In the genomic region with DNA sequence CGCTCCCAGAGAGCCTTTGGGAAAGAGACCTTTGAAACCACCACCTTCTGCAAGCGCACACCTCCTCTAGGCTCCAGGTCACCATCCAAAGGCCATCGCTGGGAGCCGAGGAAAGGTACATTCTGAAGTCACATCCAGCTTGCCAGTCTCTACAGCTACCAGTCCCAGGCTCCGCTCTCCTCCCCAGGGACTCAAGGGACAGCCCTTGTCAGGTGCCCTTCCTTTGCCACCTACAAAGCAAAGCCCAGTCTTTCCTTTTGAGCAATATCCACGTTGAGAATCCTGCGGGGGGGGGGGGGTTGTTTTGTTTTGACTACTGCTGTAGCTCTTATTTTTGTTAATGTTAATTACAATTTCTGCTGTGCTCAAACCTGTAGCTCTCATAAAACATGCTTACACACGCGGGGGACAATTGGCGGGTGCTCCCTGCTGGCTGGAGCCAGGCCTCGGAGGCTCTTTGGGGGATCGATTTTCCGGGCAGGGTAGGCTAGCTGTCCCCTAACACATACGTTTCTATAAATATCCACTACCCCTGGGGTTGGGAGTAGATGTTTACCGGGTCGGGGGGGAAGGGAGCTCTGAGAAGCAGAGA, we compare ENCODE assay signal across 7 mouse cellular contexts. TPM values are rescaled to one million over a fixed set of nuclear protein-coding genes. Genes with fewer than 3 reads are reported as not detected.
DNase-seq lines count a peak whose midpoint lies in the region; ATAC-seq lines count a peak whose summit lies in the region.

No protein-coding gene starts in this region.

- intact Hi-C loops in heart, postnatal 14 days (cut with DNase I): loop anchor here (2.0 to 10.0 kb wide), 4 partner anchors 65 to 377 kb away; partner anchors contain the start of gene Cand1

- WGBS in neural tube, embryonic 11.5 days: 12% methylated on average over 16 of the region's 16 CpGs
- 9% methylated on average over 16 of the region's 16 CpGs for WGBS in embryonic facial prominence, embryonic 10.5 days
- 13% methylated on average over 16 of the region's 16 CpGs for WGBS in limb, embryonic 10.5 days

- peak; percentile 31 for DNase-seq in neural tube, embryonic 11.5 days (ENCODE audit: low spot score)
- DNase-seq in neural tube, embryonic 10.5 days (ENCODE audit: extremely low spot score, low spot score): no peak
- DNase-seq in embryonic facial prominence, embryonic 10.5 days (ENCODE audit: low spot score): peak; percentile 28
- DNase-seq in heart, postnatal 14 days: peak; percentile 20 to 43
- DNase-seq in limb, embryonic 10.5 days (ENCODE audit: low spot score): peak; percentile 37
- DNase-seq in retina, embryonic 14.5 days (ENCODE audit: low spot score): peak; percentile 28

- no peaks in the 10 kb centered on the region for H3K9me3 ChIP-seq in neural tube, embryonic 11.5 days (ENCODE audit: control insufficient read depth, low read length)
- no peaks in the 10 kb centered on the region for H3K9me3 ChIP-seq in embryonic facial prominence, embryonic 10.5 days
- H3K9me3 ChIP-seq in limb, embryonic 10.5 days (replicated peaks): no peaks in the 10 kb centered on the region

- H3K4me1 ChIP-seq in neural tube, embryonic 11.5 days (ENCODE audit: control insufficient read depth, insufficient read depth, low read length): peaks cover 21% of the 10 kb centered on the region
- H3K4me1 ChIP-seq in embryonic facial prominence, embryonic 10.5 days: peaks cover 43% of the 10 kb centered on the region
- H3K4me1 ChIP-seq in limb, embryonic 10.5 days: peaks cover 34% of the 10 kb centered on the region

- peak overlapping the region; percentile 96 for H3K4me3 ChIP-seq in neural tube, embryonic 11.5 days (ENCODE audit: low read depth, low read length)
- H3K4me3 ChIP-seq in embryonic facial prominence, embryonic 10.5 days: peak overlapping the region; percentile 99
- peak overlapping the region; percentile 97 for H3K4me3 ChIP-seq in limb, embryonic 10.5 days

- H3K36me3 ChIP-seq in neural tube, embryonic 11.5 days (ENCODE audit: control insufficient read depth, insufficient read depth, low read length): peaks cover 4% of the 10 kb centered on the region
- H3K36me3 ChIP-seq in embryonic facial prominence, embryonic 10.5 days (replicated peaks): peaks cover 32% of the 10 kb centered on the region
- H3K36me3 ChIP-seq in limb, embryonic 10.5 days: peaks cover 36% of the 10 kb centered on the region

- peak overlapping the region; percentile 91 for H3K4me2 ChIP-seq in neural tube, embryonic 11.5 days (ENCODE audit: low read depth)

- ATAC-seq in neural tube, embryonic 11.5 days (ENCODE audit: insufficient read depth, low FRiP score, low TSS enrichment): no peak
- ATAC-seq in inflammation-experienced regulatory T-cells, adult 6 months: no peak

- H3K9ac ChIP-seq in neural tube, embryonic 11.5 days (ENCODE audit: low read length): peak overlapping the region; percentile 99

- H3K27ac ChIP-seq in neural tube, embryonic 11.5 days (ENCODE audit: low read depth, low read length): peak overlapping the region; percentile 96; the same call in 1 of the 2 replicates
- peak overlapping the region; percentile 99 for H3K27ac ChIP-seq in embryonic facial prominence, embryonic 10.5 days (replicated peaks)
- H3K27ac ChIP-seq in limb, embryonic 10.5 days: peak overlapping the region; percentile 97

- H3K27me3 ChIP-seq in neural tube, embryonic 11.5 days (ENCODE audit: control insufficient read depth, insufficient read depth, low read length): no peaks in the 10 kb centered on the region
- H3K27me3 ChIP-seq in embryonic facial prominence, embryonic 10.5 days (replicated peaks; ENCODE audit: low read depth, poor library complexity, severe bottlenecking): no peaks in the 10 kb centered on the region
- no peaks in the 10 kb centered on the region for H3K27me3 ChIP-seq in limb, embryonic 10.5 days (ENCODE audit: low read depth, poor library complexity, severe bottlenecking)

RNA-seq across cellular contexts. Expression of gene Dyrk2, which starts 2.6 kb away (rescaled TPM):
- polyA plus RNA-seq in neural tube, embryonic 11.5 days (2014; fragmentation: Nextera tagmentation; extraction: Ambion mirVana): 12.2 and 12.9 TPM in 2 replicates
- 7.3 and 7.6 TPM in 2 replicates for polyA plus RNA-seq in embryonic facial prominence, embryonic 10.5 days (2016; fragmentation: Nextera tagmentation; extraction: Ambion mirVana)
- 10 to 100 TPM; 57.4 to 62.8 TPM for total RNA-seq in heart, postnatal 14 days (2021)
- polyA plus RNA-seq in limb, embryonic 10.5 days (2016; fragmentation: Nextera tagmentation; extraction: Ambion mirVana): 6.3 and 7.2 TPM in 2 replicates
- 10 to 100 TPM in 2 of 3 experiments, 1 to 10 TPM in 1; 9.3 to 14.1 (median 12.9) TPM for polyA plus RNA-seq in inflammation-experienced regulatory T-cells, adult 6 months (2017; shearing (Covaris generic))
